ENCODE assay signal across 18 mouse cellular contexts in the genomic region with DNA sequence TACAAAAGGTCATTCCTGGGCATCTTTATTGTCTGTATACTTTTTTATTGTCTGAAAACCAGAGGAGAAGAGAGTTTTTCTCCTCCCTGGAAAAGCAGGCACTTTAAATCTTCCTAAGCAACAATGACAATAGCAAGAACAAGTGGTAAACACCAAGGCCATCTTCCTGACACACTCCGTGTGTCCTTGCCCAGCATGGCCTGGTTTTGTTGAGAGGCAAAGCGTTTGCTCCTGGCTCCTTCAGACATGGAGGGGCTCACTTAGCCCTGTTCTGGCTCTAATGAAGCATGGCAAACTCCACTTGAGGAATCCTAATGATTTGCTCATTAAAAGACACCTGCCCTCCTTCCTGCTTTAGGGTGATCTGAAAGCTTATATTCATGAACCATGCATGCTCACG.
A peak's percentile ranks its signal among the peaks of the same experiment; 100 is the strongest.
DNase-seq lines count a peak whose midpoint lies in the region; TF ChIP-seq lines count a peak whose summit lies in the region.
"Had no signal": no experiment of that assay in that cellular context is flagged by ENCODE, and none has a peak within 500 bp of the region (broad histone marks: within the 10 kb centered on the region; RNA-seq: fewer than 3 reads in every experiment).

No protein-coding gene starts in this region.

- H3K4me3 ChIP-seq in layer of hippocampus, adult 2 months, result no peak overlapping the region
- H3K4me3 ChIP-seq: embryonic facial prominence, embryonic 10.5 days; embryonic facial prominence, embryonic 12.5 days; forebrain, embryonic 13.5 days; forebrain, embryonic 15.5 days had no signal

- peak overlapping the region; percentile 77 for H3K27ac ChIP-seq in layer of hippocampus, adult 2 months
- H3K27ac ChIP-seq: embryonic facial prominence, embryonic 10.5 days; embryonic facial prominence, embryonic 12.5 days; forebrain, embryonic 13.5 days; forebrain, embryonic 15.5 days had no signal

- no peak for TF ChIP-seq CTCF in layer of hippocampus, adult 2 months (conservative IDR thresholded peaks at IDR 0.05)

- DNase-seq in adrenal gland, adult (ENCODE audit: inconsistent age in 2 of 2, low spot score in 1 of 2), result peak; percentile 18 to 54
- DNase-seq in adrenal gland, postnatal 25 days, result no peak
- peak; percentile 8 for DNase-seq in adrenal gland, adult 8-10 months
- no peak for DNase-seq in adrenal gland, postnatal 4 days (ENCODE audit: low spot score in 2 of 2)
- DNase-seq in layer of hippocampus, adult 2 months (ENCODE audit: low spot score in 2 of 2), result no peak
- no peak for DNase-seq in layer of hippocampus, adult 9-11 months
- DNase-seq: adrenal gland, postnatal 10 days; B cell, adult 2 months; cerebellum, adult 11-12 months; cerebellum, adult 2 months; cerebellum, adult 9-10 months; cerebellum, postnatal 10 days; cerebellum, postnatal 25 days; forebrain, postnatal 0 days had no signal

Comparison
In these comparisons a context has a peak if more than half of its experiments do, and no peak if none do; other contexts are left out.
1. DNase-seq: peak in adrenal gland, adult (2 of 2) and adrenal gland, adult 8-10 months (single experiment); none in adrenal gland, postnatal 25 days (single experiment), adrenal gland, postnatal 4 days (0 of 2), layer of hippocampus, adult 2 months (0 of 2) and layer of hippocampus, adult 9-11 months (single experiment).